Mouse (Mus musculus): Measurements from ENCODE around the gene Atp6v0d1. TPM values are rescaled to one million over a fixed set of nuclear protein-coding genes. Genes with fewer than 3 reads are reported as not detected.
"Not testable (repeated sequence)": the region's sequence is repeated elsewhere in the genome, so short reads cannot be mapped to it uniquely, and the experiment has no call there.

The Atp6v0d1 gene
- polyA plus RNA-seq, 1 experiment from 2014 or later = 82.9 TPM

- 0 out of 2 replicates have a peak, but pooled peaks have one; percentile 1 for ATAC-seq (ENCODE audit: insufficient number of reproducible peaks, insufficient read depth, low FRiP score, low read depth)
- H3K4me1 ChIP-seq (ENCODE audit: control insufficient read depth, insufficient read depth, low read length) = peaks cover 15% of the 10 kb centered on the region; the same call in 1 of the 2 replicates
- peaks cover 3% of the 10 kb centered on the region; the same call in 1 of the 2 replicates for H3K36me3 ChIP-seq (ENCODE audit: control insufficient read depth, insufficient read depth, low read length)
- H3K27ac ChIP-seq (ENCODE audit: low read length) = no peak overlapping the region; the same call in 1 of the 2 replicates
- no peaks in the 10 kb centered on the region for H3K27me3 ChIP-seq (ENCODE audit: control insufficient read depth, insufficient read depth, low read length)
- peak overlapping the region; percentile 88 for H3K4me3 ChIP-seq (ENCODE audit: low read depth, low read length)
- 24% methylated on average over 27 of the region's 27 CpGs for WGBS
- peak overlapping the region; percentile 61 for H3K4me2 ChIP-seq (replicated peaks; ENCODE audit: low read depth, low read length)
- H3K9me3 ChIP-seq (ENCODE audit: control insufficient read depth, low read depth, low read length) = no peaks in the 10 kb centered on the region
- H3K9ac ChIP-seq (replicated peaks; ENCODE audit: low read depth, low read length) = peak overlapping the region; percentile 43
Measured at GRCm38 (mm10) chr8:105566703-105567595, 1.1 kb upstream of the Atp6v0d1 start.

- Histone ChIP-seq H3K4me1 (ENCODE audit: control insufficient read depth, insufficient read depth, low read length) (peaks cover 15% of the 10 kb centered on the region; the same call in 1 of the 2 replicates), H3K27me3 (ENCODE audit: control insufficient read depth, insufficient read depth, low read length) (no peaks in the 10 kb centered on the region), H3K36me3 (ENCODE audit: control insufficient read depth, insufficient read depth, low read length) (peaks cover 3% of the 10 kb centered on the region; the same call in 1 of the 2 replicates), H3K9ac (replicated peaks; ENCODE audit: low read depth, low read length) (peak overlapping the region; percentile 78), H3K4me3 (ENCODE audit: low read depth, low read length) (peak overlapping the region; percentile 88), H3K4me2 (replicated peaks; ENCODE audit: low read depth, low read length) (peak overlapping the region; percentile 85), H3K9me3 (ENCODE audit: control insufficient read depth, low read depth, low read length) (no peaks in the 10 kb centered on the region), H3K27ac (ENCODE audit: low read length) (peak overlapping the region; percentile 75; the same call in 1 of the 2 replicates)
- ATAC-seq (ENCODE audit: insufficient number of reproducible peaks, insufficient read depth, low FRiP score, low read depth) = peak; percentile 72
- WGBS = under 1% methylated on average over 31 of the region's 31 CpGs
Measured at GRCm38 (mm10) chr8:105565401-105565881, 406 bp downstream of the Atp6v0d1 start.

DNA sequence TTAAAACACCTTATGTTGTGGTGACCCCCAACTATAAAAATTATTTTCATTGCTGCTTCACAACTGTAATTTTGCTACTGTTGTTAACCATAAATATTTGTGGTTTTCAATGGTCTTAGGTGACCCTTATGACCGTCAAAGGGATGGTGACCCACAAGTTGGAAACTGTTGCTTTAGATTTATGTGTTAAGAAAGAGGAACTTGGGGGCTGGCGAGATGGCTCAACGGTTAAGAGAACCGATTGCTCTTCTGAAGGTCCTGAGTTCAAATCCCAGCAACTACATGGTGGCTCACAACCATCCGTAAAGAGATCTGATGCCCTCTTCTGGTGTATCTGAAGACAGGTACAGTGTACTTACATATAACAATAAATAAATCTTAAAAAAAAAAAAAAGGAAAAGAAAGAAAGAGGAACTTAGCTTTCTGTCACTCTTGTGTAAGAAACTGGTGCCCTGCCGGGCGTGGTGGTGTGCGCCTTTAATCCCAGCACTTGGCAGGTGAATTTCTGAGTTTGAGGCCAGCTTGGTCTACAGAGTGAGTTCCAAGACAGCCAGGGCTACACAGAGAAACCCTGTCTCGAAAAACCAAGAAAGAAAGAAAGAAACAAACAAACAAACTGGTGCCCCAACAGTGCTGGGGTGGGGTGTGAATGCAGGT is 1.1 kb downstream of the Atp6v0d1 start:
- not testable (repeated sequence) for H3K27me3 ChIP-seq (ENCODE audit: control insufficient read depth, insufficient read depth, low read length); H3K9me3 ChIP-seq (ENCODE audit: control insufficient read depth, low read depth, low read length); H3K36me3 ChIP-seq (ENCODE audit: control insufficient read depth, insufficient read depth, low read length); ATAC-seq (ENCODE audit: insufficient number of reproducible peaks, insufficient read depth, low FRiP score, low read depth); H3K27ac ChIP-seq (ENCODE audit: low read length)
- peaks cover 15% of the 10 kb centered on the region; the same call in 1 of the 2 replicates for H3K4me1 ChIP-seq (ENCODE audit: control insufficient read depth, insufficient read depth, low read length)
- peak overlapping the region; percentile 85 for H3K4me2 ChIP-seq (replicated peaks; ENCODE audit: low read depth, low read length)
- H3K9ac ChIP-seq (replicated peaks; ENCODE audit: low read depth, low read length) = peak overlapping the region; percentile 78; the same call in 1 of the 2 replicates
- H3K4me3 ChIP-seq (ENCODE audit: low read depth, low read length) = peak overlapping the region; percentile 88
- WGBS = 80% methylated on average over 9 of the region's 9 CpGs

DNA sequence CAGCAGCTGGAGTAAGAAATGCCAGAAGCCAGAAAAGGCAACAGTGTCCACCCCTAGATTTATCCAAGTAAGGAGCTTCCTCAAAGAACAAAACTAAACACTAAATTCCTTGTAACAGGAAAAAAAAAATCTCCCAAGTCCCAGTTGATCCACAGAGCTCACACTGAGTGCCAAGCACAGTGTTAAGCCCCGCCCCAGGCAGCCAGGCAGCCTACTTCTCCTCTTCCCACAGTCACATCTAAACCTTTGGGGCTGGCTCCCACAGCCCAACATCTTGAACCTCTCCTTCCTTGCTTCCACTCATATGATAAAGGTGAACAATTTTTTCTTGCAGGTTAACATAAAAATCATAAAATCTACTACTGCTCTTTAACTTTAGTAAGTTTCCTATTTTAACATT is 2.0 kb downstream of the Atp6v0d1 start:
- H3K4me3 ChIP-seq (ENCODE audit: low read depth, low read length) = no peak overlapping the region
- 88% methylated on average over 1 of the region's 1 CpGs for WGBS
- no peak overlapping the region for H3K27ac ChIP-seq (ENCODE audit: low read length)
- H3K4me2 ChIP-seq (replicated peaks; ENCODE audit: low read depth, low read length) = no peak overlapping the region
- ATAC-seq (ENCODE audit: insufficient number of reproducible peaks, insufficient read depth, low FRiP score, low read depth) = no peak
- no peak overlapping the region for H3K9ac ChIP-seq (replicated peaks; ENCODE audit: low read depth, low read length)
- H3K9me3 ChIP-seq (ENCODE audit: control insufficient read depth, low read depth, low read length) = no peaks in the 10 kb centered on the region
- peaks cover 3% of the 10 kb centered on the region; the same call in 1 of the 2 replicates for H3K36me3 ChIP-seq (ENCODE audit: control insufficient read depth, insufficient read depth, low read length)
- no peaks in the 10 kb centered on the region for H3K27me3 ChIP-seq (ENCODE audit: control insufficient read depth, insufficient read depth, low read length)
- peaks cover 15% of the 10 kb centered on the region; the same call in 1 of the 2 replicates for H3K4me1 ChIP-seq (ENCODE audit: control insufficient read depth, insufficient read depth, low read length)

- H3K27me3 ChIP-seq (ENCODE audit: control insufficient read depth, insufficient read depth, low read length) = no peaks in the 10 kb centered on the region
- no peak overlapping the region for H3K9ac ChIP-seq (replicated peaks; ENCODE audit: low read depth, low read length)
- H3K4me2 ChIP-seq (replicated peaks; ENCODE audit: low read depth, low read length) = no peak overlapping the region
- peaks cover 15% of the 10 kb centered on the region; the same call in 1 of the 2 replicates for H3K4me1 ChIP-seq (ENCODE audit: control insufficient read depth, insufficient read depth, low read length)
- no peaks in the 10 kb centered on the region for H3K9me3 ChIP-seq (ENCODE audit: control insufficient read depth, low read depth, low read length)
- H3K27ac ChIP-seq (ENCODE audit: low read length) = no peak overlapping the region
- ATAC-seq (ENCODE audit: insufficient number of reproducible peaks, insufficient read depth, low FRiP score, low read depth) = no peak
- peaks cover 3% of the 10 kb centered on the region; the same call in 1 of the 2 replicates for H3K36me3 ChIP-seq (ENCODE audit: control insufficient read depth, insufficient read depth, low read length)
- 82% methylated on average over 3 of the region's 3 CpGs for WGBS
- H3K4me3 ChIP-seq (ENCODE audit: low read depth, low read length) = no peak overlapping the region
Measured at GRCm38 (mm10) chr8:105562863-105563262, 3.0 kb downstream of the Atp6v0d1 start.

GRCm38 (mm10) chr8:105555230-105555629 is 10.6 kb downstream of the Atp6v0d1 start:
- Histone ChIP-seq H3K27me3 (ENCODE audit: control insufficient read depth, insufficient read depth, low read length) (no peaks in the 10 kb centered on the region), H3K9me3 (ENCODE audit: control insufficient read depth, low read depth, low read length) (no peaks in the 10 kb centered on the region), H3K36me3 (ENCODE audit: control insufficient read depth, insufficient read depth, low read length) (no peaks in the 10 kb centered on the region), H3K4me3 (ENCODE audit: low read depth, low read length) (no peak overlapping the region), H3K9ac (replicated peaks; ENCODE audit: low read depth, low read length) (no peak overlapping the region), H3K4me2 (replicated peaks; ENCODE audit: low read depth, low read length) (no peak overlapping the region), H3K4me1 (ENCODE audit: control insufficient read depth, insufficient read depth, low read length) (no peaks in the 10 kb centered on the region), H3K27ac (ENCODE audit: low read length) (no peak overlapping the region)
- no peak for ATAC-seq (ENCODE audit: insufficient number of reproducible peaks, insufficient read depth, low FRiP score, low read depth)
- WGBS = 75% methylated on average over 3 of the region's 3 CpGs

- H3K27ac ChIP-seq (ENCODE audit: low read length) = no peak overlapping the region
- no peak for ATAC-seq (ENCODE audit: insufficient number of reproducible peaks, insufficient read depth, low FRiP score, low read depth)
- no peaks in the 10 kb centered on the region for H3K36me3 ChIP-seq (ENCODE audit: control insufficient read depth, insufficient read depth, low read length)
- no peaks in the 10 kb centered on the region for H3K4me1 ChIP-seq (ENCODE audit: control insufficient read depth, insufficient read depth, low read length)
- H3K4me2 ChIP-seq (replicated peaks; ENCODE audit: low read depth, low read length) = no peak overlapping the region
- H3K27me3 ChIP-seq (ENCODE audit: control insufficient read depth, insufficient read depth, low read length) = no peaks in the 10 kb centered on the region
- H3K9me3 ChIP-seq (ENCODE audit: control insufficient read depth, low read depth, low read length) = no peaks in the 10 kb centered on the region
- H3K4me3 ChIP-seq (ENCODE audit: low read depth, low read length) = no peak overlapping the region
- no peak overlapping the region for H3K9ac ChIP-seq (replicated peaks; ENCODE audit: low read depth, low read length)
Measured at GRCm38 (mm10) chr8:105554087-105554486, 11.8 kb downstream of the Atp6v0d1 start.

DNA sequence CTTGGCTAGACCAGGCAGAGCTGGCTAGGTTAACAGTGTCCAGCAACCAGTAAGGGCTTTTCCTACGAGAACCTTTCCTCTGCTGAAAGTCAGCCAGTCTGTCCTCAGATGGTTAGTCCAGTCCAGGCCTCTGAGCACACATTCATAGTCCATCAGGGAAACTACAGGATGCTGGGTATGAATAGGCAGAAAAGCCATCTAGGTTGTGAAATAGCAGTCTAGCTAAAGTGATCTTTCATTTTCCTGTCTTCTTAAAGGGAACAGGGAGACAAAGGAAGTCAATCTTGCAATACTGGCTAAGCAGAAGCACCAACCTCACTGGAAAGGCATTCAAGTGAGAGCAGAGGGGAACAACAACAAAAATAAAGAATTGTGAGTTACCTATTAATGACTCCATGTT is 13.0 kb downstream of the Atp6v0d1 start:
- H3K9me3 ChIP-seq (ENCODE audit: control insufficient read depth, low read depth, low read length) = no peaks in the 10 kb centered on the region
- no peak overlapping the region for H3K4me2 ChIP-seq (replicated peaks; ENCODE audit: low read depth, low read length)
- 69% methylated on average over 1 of the region's 1 CpGs for WGBS
- no peak overlapping the region for H3K4me3 ChIP-seq (ENCODE audit: low read depth, low read length)
- H3K4me1 ChIP-seq (ENCODE audit: control insufficient read depth, insufficient read depth, low read length) = no peaks in the 10 kb centered on the region
- ATAC-seq (ENCODE audit: insufficient number of reproducible peaks, insufficient read depth, low FRiP score, low read depth) = no peak
- no peaks in the 10 kb centered on the region for H3K27me3 ChIP-seq (ENCODE audit: control insufficient read depth, insufficient read depth, low read length)
- H3K36me3 ChIP-seq (ENCODE audit: control insufficient read depth, insufficient read depth, low read length) = no peaks in the 10 kb centered on the region
- no peak overlapping the region for H3K27ac ChIP-seq (ENCODE audit: low read length)
- H3K9ac ChIP-seq (replicated peaks; ENCODE audit: low read depth, low read length) = no peak overlapping the region

Data from stomach, embryonic 14.5 days (tissue).